In the genomic region with DNA sequence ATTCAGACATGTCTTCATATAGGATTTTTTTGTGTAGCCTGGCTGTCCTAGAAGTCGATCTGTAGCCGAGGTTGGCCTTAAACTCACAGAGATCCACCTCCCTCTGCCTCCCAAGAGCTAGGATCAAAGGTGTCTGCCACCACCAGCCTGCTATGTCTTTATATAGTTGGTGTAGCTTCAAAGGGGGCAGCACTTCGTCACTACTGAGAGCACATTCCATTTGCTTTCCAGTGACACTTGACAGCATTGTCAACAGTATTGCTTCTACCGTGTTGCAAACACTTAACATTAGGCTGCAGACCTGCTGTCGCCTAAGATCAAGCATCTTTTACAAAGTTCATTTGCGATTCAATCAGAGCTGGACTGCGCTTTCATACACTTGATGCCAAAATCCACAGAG, we compare ENCODE assay signal across 20 mouse cellular contexts. TPM values are rescaled to one million over a fixed set of nuclear protein-coding genes. Genes with fewer than 3 reads are reported as not detected.
A peak's percentile ranks its signal among the peaks of the same experiment; 100 is the strongest.
DNase-seq lines count a peak whose midpoint lies in the region; ATAC-seq and TF ChIP-seq lines count a peak whose summit lies in the region.
"Had no signal": no experiment of that assay in that cellular context is flagged by ENCODE, and none has a peak within 500 bp of the region (broad histone marks: within the 10 kb centered on the region; RNA-seq: fewer than 3 reads in every experiment).

No protein-coding gene starts in this region.

- WGBS in heart, embryonic 12.5 days: 23% methylated on average over 7 of the region's 7 CpGs
- WGBS in heart, embryonic 16.5 days: 24% methylated on average over 7 of the region's 7 CpGs
- 24% methylated on average over 7 of the region's 7 CpGs for WGBS in lung, embryonic 14.5 days

- H3K4me3 ChIP-seq in heart, embryonic 12.5 days: no peak overlapping the region
- peak overlapping the region; percentile 17; the same call in 1 of the 2 replicates for H3K4me3 ChIP-seq in heart, embryonic 16.5 days (ENCODE audit: low read length)
- H3K4me3 ChIP-seq in lung, embryonic 14.5 days (ENCODE audit: low read depth, low read length): no peak overlapping the region
- H3K4me3 ChIP-seq: forebrain, embryonic 15.5 days; hindbrain, embryonic 15.5 days had no signal

- H3K4me2 ChIP-seq in heart, embryonic 12.5 days: peak overlapping the region; percentile 80
- H3K4me2 ChIP-seq in heart, embryonic 16.5 days (ENCODE audit: low read depth, low read length): peak overlapping the region; percentile 77
- H3K4me2 ChIP-seq in lung, embryonic 14.5 days: peak overlapping the region; percentile 74; the same call in 1 of the 2 replicates
- H3K4me2 ChIP-seq: forebrain, embryonic 15.5 days had no signal

- TF ChIP-seq CTCF in lung, embryonic 14.5 days (IDR thresholded peaks at IDR 0.05; ENCODE audit: low read depth): no peak

- H3K27me3 ChIP-seq in heart, embryonic 12.5 days (replicated peaks): peaks cover 15% of the 10 kb centered on the region
- no peaks in the 10 kb centered on the region for H3K27me3 ChIP-seq in heart, embryonic 16.5 days (ENCODE audit: control insufficient read depth, insufficient read depth, low read length)
- H3K27me3 ChIP-seq in lung, embryonic 14.5 days (ENCODE audit: insufficient read depth, low read length): no peaks in the 10 kb centered on the region
- H3K27me3 ChIP-seq: CH12.LX, Patski had no signal

- no peaks in the 10 kb centered on the region for H3K36me3 ChIP-seq in heart, embryonic 12.5 days
- H3K36me3 ChIP-seq in heart, embryonic 16.5 days (ENCODE audit: control insufficient read depth, insufficient read depth): no peaks in the 10 kb centered on the region
- H3K36me3 ChIP-seq in lung, embryonic 14.5 days (ENCODE audit: insufficient read depth): no peaks in the 10 kb centered on the region
- H3K36me3 ChIP-seq: embryonic facial prominence, embryonic 12.5 days; forebrain, embryonic 15.5 days; hindbrain, embryonic 15.5 days had no signal

- no peak overlapping the region for H3K27ac ChIP-seq in heart, embryonic 12.5 days (ENCODE audit: poor library complexity, severe bottlenecking)
- no peak overlapping the region for H3K27ac ChIP-seq in heart, embryonic 16.5 days (ENCODE audit: low read length)
- no peak overlapping the region for H3K27ac ChIP-seq in lung, embryonic 14.5 days (ENCODE audit: low read depth)
- H3K27ac ChIP-seq: embryonic facial prominence, embryonic 12.5 days; forebrain, embryonic 15.5 days; hindbrain, embryonic 15.5 days had no signal

- no peak for DNase-seq in heart, adult 18-20 months
- no peak for DNase-seq in heart, adult 9 months (ENCODE audit: low spot score in 2 of 2)
- DNase-seq in lung, embryonic 14.5 days: peak; percentile 23
- DNase-seq in lung, postnatal 14 days: no peak
- DNase-seq: adrenal gland, postnatal 14 days; cerebellum, adult 11-12 months; cerebellum, adult 9-10 months; cerebellum, postnatal 25 days; gastrocnemius, postnatal 36 days had no signal

- H3K9ac ChIP-seq in heart, embryonic 12.5 days: no peak overlapping the region
- no peak overlapping the region for H3K9ac ChIP-seq in heart, embryonic 16.5 days (ENCODE audit: low read length)
- no peak overlapping the region for H3K9ac ChIP-seq in lung, embryonic 14.5 days
- H3K9ac ChIP-seq: embryonic facial prominence, embryonic 12.5 days; forebrain, embryonic 15.5 days; hindbrain, embryonic 15.5 days had no signal

- peaks cover 24% of the 10 kb centered on the region for H3K4me1 ChIP-seq in heart, embryonic 12.5 days (replicated peaks)
- peaks cover 16% of the 10 kb centered on the region for H3K4me1 ChIP-seq in heart, embryonic 16.5 days (ENCODE audit: control insufficient read depth, insufficient read depth, low read length)
- H3K4me1 ChIP-seq in lung, embryonic 14.5 days (ENCODE audit: insufficient read depth): no peaks in the 10 kb centered on the region
- H3K4me1 ChIP-seq: embryonic facial prominence, embryonic 12.5 days had no signal

- H3K9me3 ChIP-seq in heart, embryonic 12.5 days (replicated peaks): no peaks in the 10 kb centered on the region
- no peaks in the 10 kb centered on the region for H3K9me3 ChIP-seq in heart, embryonic 16.5 days (replicated peaks; ENCODE audit: control insufficient read depth, low read length)
- no peaks in the 10 kb centered on the region for H3K9me3 ChIP-seq in lung, embryonic 14.5 days (ENCODE audit: low read depth, low read length)
- H3K9me3 ChIP-seq: embryonic facial prominence, embryonic 12.5 days; forebrain, embryonic 15.5 days; hindbrain, embryonic 15.5 days had no signal

- ATAC-seq in heart, embryonic 12.5 days (ENCODE audit: insufficient number of reproducible peaks, low FRiP score): no peak
- ATAC-seq in heart, embryonic 16.5 days (replicated peaks; ENCODE audit: extremely low read depth, insufficient read depth, low FRiP score): peak; percentile 52; the same call in 1 of the 2 replicates
- ATAC-seq in lung, embryonic 14.5 days (ENCODE audit: insufficient read depth): no peak
- ATAC-seq: activated CD4-positive, CD25-positive, alpha-beta regulatory T cell, adult 4 months; forebrain, embryonic 15.5 days; intestine, embryonic 16.5 days; Patski had no signal

RNA-seq across cellular contexts. Expression of a gene that starts 16.8 kb away (rescaled TPM):
- polyA plus RNA-seq in heart, embryonic 12.5 days (2016; fragmentation: Nextera tagmentation; extraction: Ambion mirVana): 2.8 and 3.8 TPM in 2 replicates
- total RNA-seq in heart, adult 18-20 months (2021): under 1 TPM in 1 of 2 experiments, not detected in 1; 0.18 TPM
- 2.1 and 2.6 TPM in 2 replicates for polyA plus RNA-seq in heart, embryonic 16.5 days (2015; fragmentation: Nextera tagmentation; extraction: Ambion mirVana)
- 2.8 and 3.2 TPM in 2 replicates for polyA plus RNA-seq in lung, embryonic 14.5 days (2014; fragmentation: Nextera tagmentation; extraction: Ambion mirVana)
- total RNA-seq: adrenal gland, postnatal 14 days; CH12.LX; gastrocnemius, adult 8-10 months; gastrocnemius, postnatal 36 days; heart, postnatal 25 days had no signal
- polyA plus RNA-seq: activated CD4-positive, CD25-positive, alpha-beta regulatory T cell, adult 4 months; Patski had no signal

RNA-seq across cellular contexts. Expression of a gene that starts 30.1 kb away (rescaled TPM):
- 23.2 and 23.9 TPM in 2 replicates for polyA plus RNA-seq in heart, embryonic 12.5 days (2016; fragmentation: Nextera tagmentation; extraction: Ambion mirVana)
- 1 to 10 TPM; 5.4 to 6.2 TPM for total RNA-seq in heart, adult 18-20 months (2021)
- polyA plus RNA-seq in heart, embryonic 16.5 days (2015; fragmentation: Nextera tagmentation; extraction: Ambion mirVana): 15.8 and 16.0 TPM in 2 replicates
- polyA plus RNA-seq in lung, embryonic 14.5 days (2014; fragmentation: Nextera tagmentation; extraction: Ambion mirVana): 6.0 TPM in 2 replicates
